Mouse (Mus musculus) retina, adult 2 months (tissue): ENCODE measurements around the gene Ctsl.

Experiments
- DNase-seq: peaks from one replicate; pipeline ENCODE4 v3.0.0-alpha.2; 2012; ENCODE audit warnings: low read depth, low spot score

The Ctsl gene

DNA sequence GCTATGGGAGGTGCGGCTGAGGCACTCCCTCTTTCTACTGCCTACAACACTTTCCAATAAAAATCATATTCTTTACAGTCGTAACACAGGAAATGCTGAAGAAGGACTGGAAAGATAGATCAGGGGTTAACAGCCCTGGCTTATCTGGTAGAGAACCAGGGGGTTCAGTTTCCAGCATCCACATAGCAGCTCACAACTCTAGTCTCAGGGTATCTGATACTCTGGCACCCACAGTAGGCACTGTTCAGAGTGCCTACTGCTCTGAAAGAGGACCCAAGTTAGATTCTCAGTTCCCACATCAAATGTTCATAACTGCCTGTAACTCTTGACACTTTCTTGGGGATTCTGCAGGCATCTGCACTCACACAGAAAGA, 57.8 kb downstream of the Ctsl start:
- no peak for DNase-seq

DNA sequence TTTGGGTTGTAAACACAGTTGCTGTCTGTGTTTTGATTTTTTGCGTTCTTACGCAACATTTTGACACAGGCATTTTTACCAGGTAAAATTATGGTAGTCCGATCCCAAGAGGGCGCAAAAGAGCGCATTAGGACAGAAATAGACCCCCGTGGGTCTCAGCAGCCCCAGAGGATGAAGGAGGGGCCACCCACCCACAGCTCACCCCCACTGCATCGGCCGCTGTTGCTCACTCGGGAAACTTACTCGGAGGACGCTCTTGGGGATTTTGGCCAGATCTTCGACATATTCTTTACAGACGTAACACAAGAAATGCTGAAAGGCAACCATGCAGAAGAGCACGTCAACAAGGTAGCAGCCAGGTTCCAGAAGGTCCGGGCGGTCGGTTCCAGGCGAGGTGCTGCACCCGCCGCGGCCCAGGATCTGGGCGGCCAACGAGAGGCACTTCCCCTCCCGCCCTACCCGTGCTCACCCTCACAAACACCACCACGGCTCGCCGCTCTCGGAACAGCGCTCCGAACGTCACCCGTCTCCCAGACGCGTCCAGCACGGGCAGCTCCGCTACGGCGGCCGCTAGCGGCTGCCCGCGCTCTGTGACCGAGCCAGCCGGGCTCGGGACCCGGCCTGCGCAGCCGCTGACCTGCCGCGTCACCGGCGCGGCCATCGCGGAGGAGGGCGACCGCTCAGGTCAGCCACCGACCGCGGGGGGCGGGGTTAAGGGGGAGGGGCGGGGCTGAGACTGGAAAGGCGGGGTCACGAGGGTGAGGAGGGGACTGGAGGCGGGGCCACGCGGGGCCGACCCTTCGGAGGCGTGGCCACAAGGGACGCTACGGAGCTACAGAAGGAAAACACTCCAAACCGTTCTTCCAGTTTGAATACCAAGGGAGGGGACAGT, 58.4 kb downstream of the Ctsl start, which contains the start of gene Aaed1:
Gene Aaed1, minus strand, starts transcription at position 687 of the 892 bp plus-strand sequence.
- peak; percentile 81 for DNase-seq

DNA sequence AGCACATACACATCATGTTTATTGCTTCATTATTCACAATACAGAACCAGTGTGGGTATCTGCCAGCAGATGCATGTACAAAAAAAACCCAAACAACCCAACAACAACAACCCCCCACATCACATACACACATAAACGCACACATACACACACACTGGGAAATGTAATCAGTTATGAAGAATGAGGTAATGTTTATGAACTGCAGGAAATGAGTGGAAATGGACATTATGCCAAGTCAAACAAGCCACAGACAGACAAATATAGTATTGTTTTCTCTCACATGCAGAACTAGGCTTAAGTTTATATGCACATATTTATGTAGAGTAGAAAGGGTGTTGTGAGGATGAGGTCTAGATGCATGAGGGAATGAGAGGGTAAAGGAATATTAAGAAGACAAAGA, 59.4 kb downstream of the Ctsl start:
- DNase-seq, result no peak

DNA sequence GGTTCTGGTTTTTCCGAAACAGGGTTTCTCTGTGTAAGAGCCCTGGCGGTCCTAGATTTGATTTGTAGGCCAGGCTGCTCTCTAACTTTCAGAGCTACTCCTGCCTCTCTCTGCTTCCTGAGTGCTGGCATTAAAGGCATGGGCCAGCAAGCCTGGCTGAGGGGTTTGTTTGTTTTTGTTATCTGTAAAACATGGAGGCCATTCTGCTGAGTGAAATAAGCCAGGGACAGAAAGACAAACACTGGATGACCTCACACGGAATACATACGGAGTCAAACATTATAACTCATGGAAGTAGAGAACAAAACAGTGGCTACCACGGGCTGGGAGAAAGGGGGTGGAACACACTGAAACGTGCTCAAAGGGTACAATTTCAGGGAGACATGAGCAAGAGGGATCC, 60.1 kb downstream of the Ctsl start:
- DNase-seq, result no peak

DNA sequence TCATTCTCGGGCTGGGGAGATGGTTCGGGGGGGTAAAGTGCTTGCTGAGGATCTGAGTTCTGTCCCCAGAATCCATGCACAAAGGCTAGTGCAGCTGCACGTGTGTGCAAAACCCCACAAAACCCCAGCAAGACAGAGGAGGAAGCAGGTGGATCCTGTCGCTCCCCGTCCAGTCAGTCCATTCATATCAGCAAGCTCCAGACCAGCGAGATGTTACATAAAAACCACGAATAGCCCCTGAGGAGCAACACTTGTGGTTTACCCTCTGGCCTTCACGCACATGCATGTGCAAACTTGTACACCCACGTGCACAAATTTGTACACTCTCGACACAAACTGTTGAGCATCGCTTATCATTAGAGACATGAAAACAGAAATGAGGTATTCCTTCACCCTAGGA, 60.8 kb downstream of the Ctsl start:
- no peak for DNase-seq
